Mouse (Mus musculus) limb, embryonic 12.5 days (tissue): ENCODE data around the gene Odf3l1. TPM values are rescaled to one million over a fixed set of nuclear protein-coding genes. Genes with fewer than 3 reads are reported as not detected.

ENCODE experiments used
- ATAC-seq: fragments of 200-750 bp; cut with Nextera tagmentation; 2 replicates; pipeline ENCODE4 v1.8.0; 2017; ENCODE audit warnings: low read depth, moderate TSS enrichment; ENCODE audit not compliant: insufficient number of reproducible peaks, insufficient read depth, low FRiP score, low TSS enrichment
- H3K27ac ChIP-seq: fragments of 300-500 bp; sonication (generic); 2 replicates; pipeline ENCODE4 v1.5.1; 2016; ENCODE audit warnings: mild to moderate bottlenecking, moderate library complexity
- H3K27me3 ChIP-seq: fragments of 300-500 bp; sonication (generic); 2 replicates; pipeline ENCODE4 v1.6.1; 2016; ENCODE audit warnings: mild to moderate bottlenecking, moderate library complexity
- H3K36me3 ChIP-seq: fragments of 300-500 bp; sonication (generic); 2 replicates; pipeline ENCODE4 v1.6.1; 2016; ENCODE audit warnings: mild to moderate bottlenecking, moderate library complexity
- H3K4me1 ChIP-seq: fragments of 300-500 bp; sonication (generic); replicated peaks from 2 replicates; pipeline ENCODE4 v1.6.1; 2016
- H3K4me2 ChIP-seq: fragments of 300-500 bp; sonication (generic); 2 replicates; pipeline ENCODE4 v1.6.1; 2016; ENCODE audit warnings: mild to moderate bottlenecking, moderate library complexity
- H3K4me3 ChIP-seq: fragments of 300-500 bp; sonication (generic); replicated peaks from 2 replicates; pipeline ENCODE4 v1.5.1; 2016; ENCODE audit warnings: mild to moderate bottlenecking
- H3K9ac ChIP-seq: fragments of 300-500 bp; sonication (generic); replicated peaks from 2 replicates; pipeline ENCODE4 v1.6.1; 2016; ENCODE audit warnings: mild to moderate bottlenecking, moderate library complexity
- H3K9me3 ChIP-seq: fragments of 300-500 bp; sonication (generic); 2 replicates; pipeline ENCODE4 v1.6.1; 2016; ENCODE audit warnings: mild to moderate bottlenecking, moderate library complexity
- WGBS: fragments of 180-500 bp; shearing (Covaris S2); methylation state at CpG from one replicate; pipeline ENCODE4 v1.1.7; 2016; 5-methylcytosine and 5-hydroxymethylcytosine counted together
- polyA plus RNA-seq: library from polyadenylated mRNA; unstranded; fragments of >200 nt; fragmentation: Nextera tagmentation; extraction: Ambion mirVana; gene quantifications from 2 replicates; pipeline ENCODE4 v1.2.1, GENCODE M21; 2016

Gene Odf3l1
- polyA plus RNA-seq, 1 experiment from 2014 or later = 0.53 TPM

GRCm38 (mm10) chr9:56847523-56847922 is 17.0 kb downstream of the Odf3l1 start:
- no peak for ATAC-seq
- H3K4me2 ChIP-seq = no peak overlapping the region
- H3K4me3 ChIP-seq = no peak overlapping the region
- no peak overlapping the region for H3K9ac ChIP-seq
- H3K27me3 ChIP-seq = peaks cover 27% of the 10 kb centered on the region
- no peaks in the 10 kb centered on the region for H3K9me3 ChIP-seq
- H3K36me3 ChIP-seq = no peaks in the 10 kb centered on the region
- peaks cover 25% of the 10 kb centered on the region for H3K4me1 ChIP-seq
- WGBS = 10% methylated on average over 3 of the region's 3 CpGs
- no peak overlapping the region for H3K27ac ChIP-seq

- WGBS = 73% methylated on average over 8 of the region's 8 CpGs
- Histone ChIP-seq H3K27me3 (peaks cover 33% of the 10 kb centered on the region), H3K9me3 (no peaks in the 10 kb centered on the region), H3K4me2 (no peak overlapping the region), H3K4me3 (no peak overlapping the region), H3K27ac (no peak overlapping the region), H3K9ac (no peak overlapping the region), H3K36me3 (no peaks in the 10 kb centered on the region), H3K4me1 (peaks cover 32% of the 10 kb centered on the region)
- no peak for ATAC-seq
Observed at GRCm38 (mm10) chr9:56844644-56845043, 19.8 kb downstream of the Odf3l1 start.

- peaks cover 36% of the 10 kb centered on the region for H3K27me3 ChIP-seq
- 44% methylated on average over 7 of the region's 7 CpGs for WGBS
- no peak overlapping the region for H3K27ac ChIP-seq
- H3K36me3 ChIP-seq = no peaks in the 10 kb centered on the region
- no peak overlapping the region for H3K4me3 ChIP-seq
- peaks cover 32% of the 10 kb centered on the region for H3K4me1 ChIP-seq
- no peak overlapping the region for H3K4me2 ChIP-seq
- no peaks in the 10 kb centered on the region for H3K9me3 ChIP-seq
- no peak overlapping the region for H3K9ac ChIP-seq
- ATAC-seq = no peak
Observed at GRCm38 (mm10) chr9:56843679-56844188, 20.7 kb downstream of the Odf3l1 start.

GRCm38 (mm10) chr9:56842303-56842719 is 22.2 kb downstream of the Odf3l1 start:
- H3K27me3 ChIP-seq = peaks cover 36% of the 10 kb centered on the region
- no peaks in the 10 kb centered on the region for H3K9me3 ChIP-seq
- 0 out of 2 replicates have a peak overlapping the region, but pooled peaks have one; percentile 23 for H3K9ac ChIP-seq
- no peak overlapping the region for H3K4me3 ChIP-seq
- no peaks in the 10 kb centered on the region for H3K36me3 ChIP-seq
- 4% methylated on average over 3 of the region's 3 CpGs for WGBS
- H3K4me1 ChIP-seq = peaks cover 32% of the 10 kb centered on the region
- peak overlapping the region; percentile 53; the same call in 1 of the 2 replicates for H3K27ac ChIP-seq
- no peak for ATAC-seq
- H3K4me2 ChIP-seq = peak overlapping the region; percentile 28

GRCm38 (mm10) chr9:56841864-56842263 is 22.6 kb downstream of the Odf3l1 start:
- Histone ChIP-seq H3K4me3 (no peak overlapping the region), H3K36me3 (no peaks in the 10 kb centered on the region), H3K27me3 (peaks cover 36% of the 10 kb centered on the region), H3K4me1 (peaks cover 32% of the 10 kb centered on the region), H3K27ac (peak overlapping the region; percentile 53; the same call in 1 of the 2 replicates), H3K9ac (no peak overlapping the region), H3K9me3 (no peaks in the 10 kb centered on the region), H3K4me2 (0 out of 2 replicates have a peak overlapping the region, but pooled peaks have one; percentile 28)
- ATAC-seq = no peak

- ATAC-seq = no peak
- Histone ChIP-seq H3K4me2 (no peak overlapping the region), H3K36me3 (no peaks in the 10 kb centered on the region), H3K4me1 (peaks cover 32% of the 10 kb centered on the region), H3K4me3 (no peak overlapping the region), H3K27me3 (peaks cover 25% of the 10 kb centered on the region), H3K9ac (no peak overlapping the region), H3K27ac (no peak overlapping the region), H3K9me3 (no peaks in the 10 kb centered on the region)
- WGBS = 61% methylated on average over 5 of the region's 5 CpGs
Observed at GRCm38 (mm10) chr9:56840721-56841120, 23.8 kb downstream of the Odf3l1 start.

GRCm38 (mm10) chr9:56835152-56835551 is 29.3 kb downstream of the Odf3l1 start:
- Histone ChIP-seq H3K4me1 (no peaks in the 10 kb centered on the region), H3K9ac (no peak overlapping the region), H3K27ac (no peak overlapping the region), H3K4me3 (no peak overlapping the region), H3K9me3 (no peaks in the 10 kb centered on the region), H3K36me3 (no peaks in the 10 kb centered on the region), H3K4me2 (no peak overlapping the region), H3K27me3 (peaks cover 11% of the 10 kb centered on the region)
- ATAC-seq = no peak
- WGBS = 74% methylated on average over 5 of the region's 5 CpGs

GRCm38 (mm10) chr9:56832900-56833299 is 31.6 kb downstream of the Odf3l1 start:
- no peaks in the 10 kb centered on the region for H3K4me1 ChIP-seq
- H3K27ac ChIP-seq = no peak overlapping the region
- H3K27me3 ChIP-seq = peaks cover 15% of the 10 kb centered on the region
- no peak overlapping the region for H3K4me3 ChIP-seq
- H3K4me2 ChIP-seq = no peak overlapping the region
- WGBS = 25% methylated on average over 6 of the region's 6 CpGs
- no peaks in the 10 kb centered on the region for H3K36me3 ChIP-seq
- no peaks in the 10 kb centered on the region for H3K9me3 ChIP-seq
- ATAC-seq = no peak
- H3K9ac ChIP-seq = 0 out of 2 replicates have a peak overlapping the region, but pooled peaks have one; percentile 2

- no peak overlapping the region for H3K9ac ChIP-seq
- H3K9me3 ChIP-seq = no peaks in the 10 kb centered on the region
- 86% methylated on average over 3 of the region's 3 CpGs for WGBS
- H3K4me2 ChIP-seq = no peak overlapping the region
- H3K4me1 ChIP-seq = no peaks in the 10 kb centered on the region
- H3K27ac ChIP-seq = no peak overlapping the region
- no peak overlapping the region for H3K4me3 ChIP-seq
- ATAC-seq = no peak
- H3K36me3 ChIP-seq = no peaks in the 10 kb centered on the region
- H3K27me3 ChIP-seq = peaks cover 17% of the 10 kb centered on the region
Observed at GRCm38 (mm10) chr9:56831904-56832303, 32.6 kb downstream of the Odf3l1 start.

GRCm38 (mm10) chr9:56830162-56830561 is 34.3 kb downstream of the Odf3l1 start:
- 32% methylated on average over 4 of the region's 4 CpGs for WGBS

GRCm38 (mm10) chr9:56828841-56829240 is 35.6 kb downstream of the Odf3l1 start:
- no peaks in the 10 kb centered on the region for H3K36me3 ChIP-seq
- H3K4me3 ChIP-seq = no peak overlapping the region
- H3K4me1 ChIP-seq = peaks cover 21% of the 10 kb centered on the region
- no peak for ATAC-seq
- WGBS = 72% methylated on average over 6 of the region's 6 CpGs
- H3K27me3 ChIP-seq = peaks cover 36% of the 10 kb centered on the region
- no peak overlapping the region for H3K4me2 ChIP-seq
- no peak overlapping the region for H3K9ac ChIP-seq
- H3K27ac ChIP-seq = no peak overlapping the region
- no peaks in the 10 kb centered on the region for H3K9me3 ChIP-seq

More at GRCm38 (mm10) chr9:56830162-56830561, 34.3 kb downstream of the Odf3l1 start:
- no peaks in the 10 kb centered on the region for H3K9me3 ChIP-seq
- no peaks in the 10 kb centered on the region for H3K36me3 ChIP-seq
- H3K4me2 ChIP-seq = no peak overlapping the region
- H3K4me3 ChIP-seq = no peak overlapping the region
- no peak overlapping the region for H3K27ac ChIP-seq
- H3K27me3 ChIP-seq = peaks cover 28% of the 10 kb centered on the region
- H3K9ac ChIP-seq = no peak overlapping the region
- H3K4me1 ChIP-seq = peaks cover 10% of the 10 kb centered on the region
- ATAC-seq = no peak

GRCm38 (mm10) chr9:56828146-56828545 is 36.3 kb downstream of the Odf3l1 start:
- 47% methylated on average over 9 of the region's 9 CpGs for WGBS
- H3K4me2 ChIP-seq = no peak overlapping the region
- no peaks in the 10 kb centered on the region for H3K9me3 ChIP-seq
- peaks cover 21% of the 10 kb centered on the region for H3K4me1 ChIP-seq
- no peak overlapping the region for H3K9ac ChIP-seq
- no peak for ATAC-seq
- H3K27me3 ChIP-seq = peaks cover 34% of the 10 kb centered on the region
- H3K27ac ChIP-seq = no peak overlapping the region
- H3K36me3 ChIP-seq = no peaks in the 10 kb centered on the region
- H3K4me3 ChIP-seq = no peak overlapping the region
